Mouse (Mus musculus): ENCODE data around the gene Marveld1. TPM values are rescaled to one million over a fixed set of nuclear protein-coding genes. Genes with fewer than 3 reads are reported as not detected.

Gene Marveld1
- total and polyA plus RNA-seq, 3 experiments: 9.7 to 24.4 TPM; not detected in 1

- H3K27me3 ChIP-seq (ENCODE audit: control insufficient read depth in 1 of 2, insufficient read depth in 2 of 2, low read length in 2 of 2): no peaks in the 10 kb centered on the region
- peak; percentile 71 for DNase-seq (ENCODE audit: low read depth, low spot score)
- H3K27ac ChIP-seq (ENCODE audit: control insufficient read depth, low read depth, low read length): no peak overlapping the region
Measured at GRCm38 (mm10) chr19:42147769-42148568, 769 bp downstream of the Marveld1 start.

GRCm38 (mm10) chr19:42148569-42148860 lies 1.3 kb downstream of the Marveld1 start:
- Histone ChIP-seq H3K27me3 (ENCODE audit: control insufficient read depth in 1 of 2, insufficient read depth in 2 of 2, low read length in 2 of 2) (no peaks in the 10 kb centered on the region), H3K36me3 (ENCODE audit: control insufficient read depth in 1 of 2, insufficient read depth in 2 of 2, low read length in 2 of 2) (no peaks in the 10 kb centered on the region; a peak in 1 of 4 replicates), H3K79me2 (ENCODE audit: control insufficient read depth, insufficient read depth, low read length, poor library complexity) (peaks cover 2% of the 10 kb centered on the region; the same call in 1 of the 2 replicates), H3K4me1 (ENCODE audit: control insufficient read depth in 1 of 2, insufficient read depth in 2 of 2, low read length in 2 of 2) (peaks cover 3 to 26% of the 10 kb centered on the region in 2 experiments; a peak in 3 of 4 replicates), H3K4me3 (ENCODE audit: control insufficient read depth in 1 of 2, insufficient read depth in 1 of 2, low read depth in 2 of 2, low read length in 2 of 2) (peak overlapping the region; percentile 59 to 65), H3K27ac (ENCODE audit: control insufficient read depth, low read depth, low read length) (no peak overlapping the region), H3K9ac (ENCODE audit: control insufficient read depth, low read depth, low read length, poor library complexity, severe bottlenecking) (peak overlapping the region; percentile 65; the same call in 1 of the 2 replicates), H3K9me3 (replicated peaks; ENCODE audit: insufficient read depth, low read length) (no peaks in the 10 kb centered on the region)
- DNase-seq (ENCODE audit: low read depth, low spot score): no peak
- TF ChIP-seq CHD2 (IDR thresholded peaks at IDR 0.05; ENCODE audit: low read length) (no peak), CTCF (IDR thresholded peaks at IDR 0.05 in 2 of 3, conservative IDR thresholded peaks at IDR 0.05 in 1 of 3; ENCODE audit: control insufficient read depth in 1 of 3, insufficient read depth in 1 of 3, low read depth in 2 of 3, low read length in 3 of 3, poor library complexity in 1 of 3, severe bottlenecking in 1 of 3) (no peak), USF1 (IDR thresholded peaks at IDR 0.05; ENCODE audit: low read depth, low read length) (no peak), POLR2A (IDR thresholded peaks at IDR 0.05; ENCODE audit: control insufficient read depth in 1 of 2, insufficient read depth in 1 of 2, low read depth in 1 of 2, low read length in 2 of 2, poor library complexity in 1 of 2) (no peak), SMC3 (IDR thresholded peaks at IDR 0.05; ENCODE audit: low read depth, low read length) (no peak), KAT2A (conservative IDR thresholded peaks at IDR 0.05; ENCODE audit: low read depth, low read length) (no peak), RCOR1 (IDR thresholded peaks at IDR 0.05; ENCODE audit: low read depth, low read length) (no peak), MYB (IDR thresholded peaks at IDR 0.05; ENCODE audit: low read depth, low read length) (no peak), ETS1 (IDR thresholded peaks at IDR 0.05; ENCODE audit: low read depth, low read length) (no peak), UBTF (IDR thresholded peaks at IDR 0.05; ENCODE audit: borderline replicate concordance, insufficient read depth, low read depth, low read length) (no peak), POLR2AphosphoS5 (IDR thresholded peaks at IDR 0.05; ENCODE audit: borderline replicate concordance, low read depth, low read length) (no peak), TCF12 (IDR thresholded peaks at IDR 0.05; ENCODE audit: low read depth, low read length) (no peak), GABPA (IDR thresholded peaks at IDR 0.05; ENCODE audit: low read depth, low read length) (no peak), TBP (IDR thresholded peaks at IDR 0.05; ENCODE audit: low read depth, low read length) (no peak)

More at GRCm38 (mm10) chr19:42147769-42148568, 769 bp downstream of the Marveld1 start:
- H3K9ac ChIP-seq (ENCODE audit: control insufficient read depth, low read depth, low read length, poor library complexity, severe bottlenecking): peak overlapping the region; percentile 65
- H3K4me1 ChIP-seq (ENCODE audit: control insufficient read depth in 1 of 2, insufficient read depth in 2 of 2, low read length in 2 of 2): peaks cover 3 to 26% of the 10 kb centered on the region in 2 experiments; a peak in 3 of 4 replicates
- H3K4me3 ChIP-seq (ENCODE audit: control insufficient read depth in 1 of 2, insufficient read depth in 1 of 2, low read depth in 2 of 2, low read length in 2 of 2): peak overlapping the region; percentile 59 to 65
- peak; percentile 10 to 23; a peak in 1 of 4 replicates for TF ChIP-seq POLR2A (IDR thresholded peaks at IDR 0.05; ENCODE audit: control insufficient read depth in 1 of 2, insufficient read depth in 1 of 2, low read depth in 1 of 2, low read length in 2 of 2, poor library complexity in 1 of 2)
- TF ChIP-seq SMC3 (IDR thresholded peaks at IDR 0.05; ENCODE audit: low read depth, low read length): no peak
- TF ChIP-seq NELFE (IDR thresholded peaks at IDR 0.05; ENCODE audit: low read depth, low read length): peak; percentile 28; the same call in 1 of the 2 replicates
- no peak for TF ChIP-seq BHLHE40 (IDR thresholded peaks at IDR 0.05; ENCODE audit: borderline replicate concordance, low read depth, low read length)
- peak; percentile 72; the same call in 1 of the 2 replicates for TF ChIP-seq UBTF (IDR thresholded peaks at IDR 0.05; ENCODE audit: borderline replicate concordance, insufficient read depth, low read depth, low read length)
- TF ChIP-seq E2F4 (IDR thresholded peaks at IDR 0.05; ENCODE audit: borderline replicate concordance, low read depth, low read length): no peak
- no peak for TF ChIP-seq MYC (IDR thresholded peaks at IDR 0.05; ENCODE audit: low read depth, low read length)
- TF ChIP-seq SIN3A (IDR thresholded peaks at IDR 0.05; ENCODE audit: low read length): 0 out of 2 replicates have a peak, but pooled peaks have one; percentile 24
- H3K9me3 ChIP-seq (replicated peaks; ENCODE audit: insufficient read depth, low read length): no peaks in the 10 kb centered on the region
- H3K79me2 ChIP-seq (ENCODE audit: control insufficient read depth, insufficient read depth, low read length, poor library complexity): peaks cover 2% of the 10 kb centered on the region; the same call in 1 of the 2 replicates
- no peaks in the 10 kb centered on the region; a peak in 1 of 4 replicates for H3K36me3 ChIP-seq (ENCODE audit: control insufficient read depth in 1 of 2, insufficient read depth in 2 of 2, low read length in 2 of 2)

Measured in MEL (cell line).